9 mouse cellular contexts compared by ENCODE assay signal in genomic region chr5:18916688-18917285, GRCm38 (mm10).
DNase-seq lines count a peak whose midpoint lies in the region; ATAC-seq and TF ChIP-seq lines count a peak whose summit lies in the region.
"Had no signal": no experiment of that assay in that cellular context is flagged by ENCODE, and none has a peak within 500 bp of the region (broad histone marks: within the 10 kb centered on the region; RNA-seq: fewer than 3 reads in every experiment).

No protein-coding gene starts in this region.

- no peaks in the 10 kb centered on the region for H3K79me2 ChIP-seq in CH12.LX (replicated peaks; ENCODE audit: control insufficient read depth, extremely low read depth, insufficient read depth, poor library complexity, severe bottlenecking)

- no peak for TF ChIP-seq EP300 in CH12.LX (IDR thresholded peaks at IDR 0.05; ENCODE audit: low read length)

- dilution Hi-C loops in CH12.LX (cut with MboI; ENCODE audit: extremely low pct_ligation_motif_present, extremely low pct_unique_long_range_greater_than_20kb, low sequenced_read_pairs) = no loop called here

- TF ChIP-seq RAD21 in CH12.LX (IDR thresholded peaks at IDR 0.05; ENCODE audit: low read depth, low read length) = peak; percentile 48

- H3K9me3 ChIP-seq in CH12.LX (replicated peaks; ENCODE audit: low read length) = no peaks in the 10 kb centered on the region
- no peaks in the 10 kb centered on the region for H3K9me3 ChIP-seq in neural tube, embryonic 12.5 days
- H3K9me3 ChIP-seq: embryonic facial prominence, embryonic 15.5 days had no signal

- H3K36me3 ChIP-seq in CH12.LX (replicated peaks in 1 of 2; ENCODE audit: control insufficient read depth in 1 of 2, insufficient read depth in 1 of 2, low read length in 1 of 2) = no peaks in the 10 kb centered on the region
- no peaks in the 10 kb centered on the region for H3K36me3 ChIP-seq in neural tube, embryonic 12.5 days
- H3K36me3 ChIP-seq: embryonic facial prominence, embryonic 15.5 days had no signal

- no peaks in the 10 kb centered on the region for H3K4me1 ChIP-seq in CH12.LX (ENCODE audit: control insufficient read depth in 1 of 2, insufficient read depth in 2 of 2)
- no peaks in the 10 kb centered on the region for H3K4me1 ChIP-seq in neural tube, embryonic 12.5 days
- H3K4me1 ChIP-seq: embryonic facial prominence, embryonic 15.5 days had no signal

- H3K27me3 ChIP-seq in CH12.LX (replicated peaks) = no peaks in the 10 kb centered on the region
- no peaks in the 10 kb centered on the region for H3K27me3 ChIP-seq in neural tube, embryonic 12.5 days (replicated peaks)
- H3K27me3 ChIP-seq: embryonic facial prominence, embryonic 15.5 days had no signal

- in situ Hi-C loops in CH12.LX (cut with MboI; ENCODE audit: low pct_ligation_motif_present, low pct_unique_long_range_greater_than_20kb, low sequenced_read_pairs) = no loop called here

- no peak overlapping the region for H3K4me3 ChIP-seq in CH12.LX (replicated peaks in 1 of 3; ENCODE audit: low read depth in 2 of 3, low read length in 2 of 3, poor library complexity in 1 of 3)
- no peak overlapping the region for H3K4me3 ChIP-seq in neural tube, embryonic 12.5 days
- H3K4me3 ChIP-seq: embryonic facial prominence, embryonic 15.5 days had no signal

- TF ChIP-seq POLR2A in CH12.LX (IDR thresholded peaks at IDR 0.05; ENCODE audit: low read depth, low read length) = no peak

- WGBS in neural tube, embryonic 12.5 days = 46% methylated on average over 7 of the region's 7 CpGs

- TF ChIP-seq CTCF in CH12.LX (conservative IDR thresholded peaks at IDR 0.05 in 1 of 2, IDR thresholded peaks at IDR 0.05 in 1 of 2; ENCODE audit: low read depth in 2 of 2, low read length in 2 of 2) = peak; percentile 30 to 58; a peak in 3 of 4 replicates

- H3K9ac ChIP-seq in CH12.LX (ENCODE audit: insufficient read depth, low read depth) = no peak overlapping the region
- H3K9ac ChIP-seq in neural tube, embryonic 12.5 days = no peak overlapping the region
- H3K9ac ChIP-seq: embryonic facial prominence, embryonic 15.5 days had no signal

- no peak overlapping the region for H3K27ac ChIP-seq in CH12.LX (ENCODE audit: insufficient read depth, low read depth)
- H3K27ac ChIP-seq in neural tube, embryonic 12.5 days = no peak overlapping the region
- H3K27ac ChIP-seq: embryonic facial prominence, embryonic 15.5 days had no signal

- peak; percentile 43 for DNase-seq in CH12.LX (ENCODE audit: extremely low read depth)
- peak; percentile 57 for DNase-seq in NIH3T3 (ENCODE audit: low read depth)
- peak; percentile 27 to 39 for DNase-seq in cerebellum, postnatal 4 days (ENCODE audit: low spot score in 2 of 2)
- peak; percentile 67 to 77 for DNase-seq in frontal cortex, postnatal 36 days (ENCODE audit: low spot score in 2 of 2)
- peak; percentile 34 for DNase-seq in layer of hippocampus, adult 9-11 months
- no peak for DNase-seq in urinary bladder, adult 18-20 months (ENCODE audit: low spot score in 2 of 2)
- DNase-seq in thymus, postnatal 10 days (ENCODE audit: low spot score in 2 of 2) = no peak

- ATAC-seq in neural tube, embryonic 12.5 days (ENCODE audit: low FRiP score, low read depth) = peak; percentile 65

- no peak overlapping the region for H3K4me2 ChIP-seq in CH12.LX (ENCODE audit: insufficient read depth, low read depth, poor library complexity, severe bottlenecking)
- no peak overlapping the region for H3K4me2 ChIP-seq in neural tube, embryonic 12.5 days (replicated peaks)
- H3K4me2 ChIP-seq: embryonic facial prominence, embryonic 15.5 days had no signal

TF ChIP-seq in CH12.LX, 34 proteins besides CTCF, POLR2A, EP300 and RAD21:
- TF ChIP-seq TBP (conservative IDR thresholded peaks at IDR 0.05; ENCODE audit: low read depth, low read length) = no peak
- TF ChIP-seq SMC3 (IDR thresholded peaks at IDR 0.05; ENCODE audit: low read depth, low read length) = peak; percentile 51

Comparison
In these comparisons a context has a peak if more than half of its experiments do, and no peak if none do; other contexts are left out.
1. DNase-seq: peak in CH12.LX (single experiment), NIH3T3 (single experiment), cerebellum, postnatal 4 days (2 of 2), frontal cortex, postnatal 36 days (2 of 2) and layer of hippocampus, adult 9-11 months (single experiment); none in urinary bladder, adult 18-20 months (0 of 2) and thymus, postnatal 10 days (0 of 2).